Mouse (Mus musculus): ENCODE data around the gene Itih4.

DNA sequence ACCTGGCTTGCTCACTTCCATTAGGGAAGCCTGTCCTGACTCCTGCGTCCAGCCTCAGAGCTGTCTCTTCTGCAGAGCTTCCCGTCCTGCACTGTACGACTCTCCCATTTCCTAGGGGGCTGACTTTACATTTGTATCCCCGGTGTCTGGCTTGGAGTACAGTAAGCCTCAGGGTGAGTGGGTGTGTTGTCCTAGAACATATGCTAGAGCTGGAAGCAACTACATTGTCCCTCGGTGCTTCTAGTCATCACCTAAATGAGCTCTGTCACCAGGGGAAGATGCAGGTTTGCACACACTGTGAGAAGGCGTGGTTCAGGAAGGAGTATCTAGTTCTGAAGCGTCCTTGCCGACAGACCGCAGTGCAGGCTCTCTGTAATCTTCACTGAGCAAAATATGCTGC lies 23.9 kb upstream of the Itih4 start:
- TF ChIP-seq CTCF (conservative IDR thresholded peaks at IDR 0.05; ENCODE audit: low read length) = no peak
- TF ChIP-seq NANOG (IDR thresholded peaks at IDR 0.05; ENCODE audit: borderline replicate concordance, low read length) = no peak
- no peak for TF ChIP-seq POU5F1 (IDR thresholded peaks at IDR 0.05; ENCODE audit: borderline replicate concordance, low read length)
